Mouse (Mus musculus): ENCODE measurements at regions not wholly inside any gene's neighbourhood (a gene's known extent, or its start where the extent isn't known, plus 50 kb on each side); places are given as distances from the start of the nearest gene placed in this dataset.

DNA sequence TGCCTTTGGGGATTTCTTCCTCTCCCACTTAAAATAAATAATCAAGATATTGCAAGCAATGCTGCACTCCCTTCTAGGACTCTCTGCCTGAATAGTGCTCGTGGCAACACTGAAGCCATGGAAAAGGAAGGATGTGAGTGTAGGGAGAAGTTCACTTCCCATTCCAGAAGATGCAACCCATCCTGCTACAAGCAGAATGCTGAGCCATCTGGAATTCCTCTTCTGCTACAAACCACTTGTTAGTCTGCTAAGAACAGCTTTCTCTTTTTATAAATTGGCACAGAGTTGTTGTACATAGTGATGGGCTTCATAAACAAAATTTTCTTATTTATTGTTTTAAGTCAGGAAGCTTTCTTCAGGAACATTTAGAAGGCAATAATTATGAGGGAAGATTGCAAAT, 215.7 kb upstream of the Lmcd1 start:
- no peaks in the 10 kb centered on the region for H3K4me1 ChIP-seq (ENCODE audit: control insufficient read depth, insufficient read depth, low read length)
- H3K27me3 ChIP-seq (ENCODE audit: control insufficient read depth, insufficient read depth, low read length): no peaks in the 10 kb centered on the region
- H3K36me3 ChIP-seq (ENCODE audit: control insufficient read depth, insufficient read depth, low read length): no peaks in the 10 kb centered on the region
- 68% methylated on average over 1 of the region's 1 CpGs for WGBS
- no peak for ATAC-seq (ENCODE audit: low read depth)
- H3K9me3 ChIP-seq (ENCODE audit: control insufficient read depth, low read length): no peaks in the 10 kb centered on the region
- no peak overlapping the region for H3K9ac ChIP-seq (replicated peaks; ENCODE audit: low read depth, low read length)
- H3K4me2 ChIP-seq (ENCODE audit: low read depth, low read length): no peak overlapping the region
- H3K27ac ChIP-seq (ENCODE audit: low read depth, low read length): no peak overlapping the region
- H3K4me3 ChIP-seq (ENCODE audit: low read depth, low read length): no peak overlapping the region

DNA sequence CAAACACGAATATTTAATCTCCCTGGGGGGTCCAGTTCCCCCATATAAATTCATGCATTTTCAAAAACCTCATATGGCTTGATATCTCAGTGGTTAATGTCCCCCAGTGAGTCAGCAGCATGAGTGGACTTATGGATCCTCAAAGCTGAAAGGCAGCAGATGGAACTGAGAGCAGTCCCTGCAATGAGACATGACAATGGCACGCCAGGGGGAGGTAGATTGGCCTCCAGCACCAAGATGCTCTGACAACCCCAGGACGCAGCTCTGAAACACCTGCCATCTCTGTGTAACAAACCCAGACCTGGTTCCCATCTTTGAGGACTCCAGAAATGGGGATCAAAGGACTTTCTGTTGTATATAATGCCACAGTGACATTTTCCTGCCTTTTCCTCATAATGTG, 210.6 kb upstream of the Lmcd1 start:
- WGBS: 75% methylated on average over 3 of the region's 3 CpGs

GRCm38 (mm10) chr6:112090597-112090996, 183.0 kb upstream of the Lmcd1 start:
- no peaks in the 10 kb centered on the region for H3K4me1 ChIP-seq (ENCODE audit: control insufficient read depth, insufficient read depth, low read length)
- no peak overlapping the region for H3K9ac ChIP-seq (replicated peaks; ENCODE audit: low read depth, low read length)
- H3K36me3 ChIP-seq (ENCODE audit: control insufficient read depth, insufficient read depth, low read length): no peaks in the 10 kb centered on the region
- no peak overlapping the region for H3K27ac ChIP-seq (ENCODE audit: low read depth, low read length)
- H3K27me3 ChIP-seq (ENCODE audit: control insufficient read depth, insufficient read depth, low read length): no peaks in the 10 kb centered on the region
- no peak for ATAC-seq (ENCODE audit: low read depth)
- 94% methylated on average over 3 of the region's 3 CpGs for WGBS
- no peak overlapping the region for H3K4me3 ChIP-seq (ENCODE audit: low read depth, low read length)
- no peaks in the 10 kb centered on the region for H3K9me3 ChIP-seq (ENCODE audit: control insufficient read depth, low read length)
- no peak overlapping the region for H3K4me2 ChIP-seq (ENCODE audit: low read depth, low read length)

More for the DNA sequence above, 210.6 kb upstream of the Lmcd1 start:
- no peak overlapping the region for H3K4me3 ChIP-seq (ENCODE audit: low read depth, low read length)
- H3K27me3 ChIP-seq (ENCODE audit: control insufficient read depth, insufficient read depth, low read length): no peaks in the 10 kb centered on the region
- H3K4me2 ChIP-seq (ENCODE audit: low read depth, low read length): no peak overlapping the region
- H3K9ac ChIP-seq (replicated peaks; ENCODE audit: low read depth, low read length): no peak overlapping the region
- no peaks in the 10 kb centered on the region for H3K4me1 ChIP-seq (ENCODE audit: control insufficient read depth, insufficient read depth, low read length)
- no peak overlapping the region for H3K27ac ChIP-seq (ENCODE audit: low read depth, low read length)
- H3K9me3 ChIP-seq (ENCODE audit: control insufficient read depth, low read length): no peaks in the 10 kb centered on the region
- no peak for ATAC-seq (ENCODE audit: low read depth)
- no peaks in the 10 kb centered on the region for H3K36me3 ChIP-seq (ENCODE audit: control insufficient read depth, insufficient read depth, low read length)

- Histone ChIP-seq H3K27me3 (ENCODE audit: control insufficient read depth, insufficient read depth, low read length) (no peaks in the 10 kb centered on the region), H3K9me3 (ENCODE audit: control insufficient read depth, low read length) (no peaks in the 10 kb centered on the region), H3K4me1 (ENCODE audit: control insufficient read depth, insufficient read depth, low read length) (no peaks in the 10 kb centered on the region), H3K27ac (ENCODE audit: low read depth, low read length) (no peak overlapping the region), H3K9ac (replicated peaks; ENCODE audit: low read depth, low read length) (no peak overlapping the region), H3K36me3 (ENCODE audit: control insufficient read depth, insufficient read depth, low read length) (no peaks in the 10 kb centered on the region), H3K4me2 (ENCODE audit: low read depth, low read length) (no peak overlapping the region), H3K4me3 (ENCODE audit: low read depth, low read length) (no peak overlapping the region)
- peak; percentile 51; the same call in 1 of the 2 replicates for ATAC-seq (ENCODE audit: low read depth)
- WGBS: 56% methylated on average over 3 of the region's 3 CpGs
Observed at GRCm38 (mm10) chr6:112091125-112091763, 182.3 kb upstream of the Lmcd1 start.

DNA sequence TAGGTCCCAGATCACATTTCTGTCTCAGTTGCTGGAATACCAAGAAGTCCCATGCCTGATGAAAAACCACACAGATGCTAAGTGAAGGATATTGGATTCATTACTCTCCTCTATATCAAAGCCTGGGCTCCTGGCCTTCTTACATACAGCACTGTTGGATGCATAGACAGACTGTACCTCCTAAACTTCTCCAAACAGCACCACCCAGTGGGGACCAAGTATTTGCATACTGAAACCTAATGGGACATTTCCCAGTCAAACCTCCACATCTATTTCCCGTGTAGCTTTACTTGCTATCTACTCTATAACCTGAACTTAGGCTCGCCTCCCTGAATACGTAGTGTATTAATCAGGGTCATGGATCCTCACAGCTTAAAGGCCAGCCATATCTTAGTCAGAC, 180.3 kb upstream of the Lmcd1 start:
- H3K9ac ChIP-seq (replicated peaks; ENCODE audit: low read depth, low read length): no peak overlapping the region
- WGBS: 85% methylated on average over 3 of the region's 3 CpGs
- no peak overlapping the region for H3K27ac ChIP-seq (ENCODE audit: low read depth, low read length)
- no peak for ATAC-seq (ENCODE audit: low read depth)
- no peak overlapping the region for H3K4me3 ChIP-seq (ENCODE audit: low read depth, low read length)
- no peaks in the 10 kb centered on the region for H3K9me3 ChIP-seq (ENCODE audit: control insufficient read depth, low read length)
- H3K27me3 ChIP-seq (ENCODE audit: control insufficient read depth, insufficient read depth, low read length): no peaks in the 10 kb centered on the region
- H3K36me3 ChIP-seq (ENCODE audit: control insufficient read depth, insufficient read depth, low read length): no peaks in the 10 kb centered on the region
- no peaks in the 10 kb centered on the region for H3K4me1 ChIP-seq (ENCODE audit: control insufficient read depth, insufficient read depth, low read length)
- no peak overlapping the region for H3K4me2 ChIP-seq (ENCODE audit: low read depth, low read length)

- WGBS: 77% methylated on average over 3 of the region's 3 CpGs
- H3K27ac ChIP-seq (ENCODE audit: low read depth, low read length): no peak overlapping the region
- no peak overlapping the region for H3K9ac ChIP-seq (replicated peaks; ENCODE audit: low read depth, low read length)
- H3K4me2 ChIP-seq (ENCODE audit: low read depth, low read length): no peak overlapping the region
- ATAC-seq (ENCODE audit: low read depth): no peak
- no peaks in the 10 kb centered on the region for H3K4me1 ChIP-seq (ENCODE audit: control insufficient read depth, insufficient read depth, low read length)
- no peaks in the 10 kb centered on the region for H3K9me3 ChIP-seq (ENCODE audit: control insufficient read depth, low read length)
- no peaks in the 10 kb centered on the region for H3K27me3 ChIP-seq (ENCODE audit: control insufficient read depth, insufficient read depth, low read length)
- H3K36me3 ChIP-seq (ENCODE audit: control insufficient read depth, insufficient read depth, low read length): no peaks in the 10 kb centered on the region
- no peak overlapping the region for H3K4me3 ChIP-seq (ENCODE audit: low read depth, low read length)
Observed at GRCm38 (mm10) chr6:112097699-112098098, 175.9 kb upstream of the Lmcd1 start.

DNA sequence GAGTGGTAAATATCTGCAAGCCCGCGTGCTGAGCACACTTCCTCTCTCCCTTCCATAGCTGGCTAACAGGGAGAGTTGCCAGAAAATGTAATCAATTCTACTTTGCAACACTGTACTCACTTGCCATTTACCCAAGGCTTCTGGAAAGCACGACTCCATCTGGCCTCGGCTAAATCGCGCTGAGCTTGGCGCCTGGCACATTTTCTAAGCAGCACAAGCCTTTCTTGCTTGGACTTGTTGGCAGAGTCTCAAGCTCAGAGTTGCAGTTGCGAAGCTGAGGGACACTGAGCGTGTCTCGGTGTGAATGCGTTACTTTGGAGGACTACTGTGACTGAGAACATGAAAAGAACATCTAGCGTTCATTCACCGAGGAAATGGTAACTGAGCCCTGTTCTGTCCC, 164.9 kb upstream of the Lmcd1 start:
- H3K27ac ChIP-seq (ENCODE audit: low read depth, low read length): no peak overlapping the region
- no peak for ATAC-seq (ENCODE audit: low read depth)
- 91% methylated on average over 13 of the region's 13 CpGs for WGBS

DNA sequence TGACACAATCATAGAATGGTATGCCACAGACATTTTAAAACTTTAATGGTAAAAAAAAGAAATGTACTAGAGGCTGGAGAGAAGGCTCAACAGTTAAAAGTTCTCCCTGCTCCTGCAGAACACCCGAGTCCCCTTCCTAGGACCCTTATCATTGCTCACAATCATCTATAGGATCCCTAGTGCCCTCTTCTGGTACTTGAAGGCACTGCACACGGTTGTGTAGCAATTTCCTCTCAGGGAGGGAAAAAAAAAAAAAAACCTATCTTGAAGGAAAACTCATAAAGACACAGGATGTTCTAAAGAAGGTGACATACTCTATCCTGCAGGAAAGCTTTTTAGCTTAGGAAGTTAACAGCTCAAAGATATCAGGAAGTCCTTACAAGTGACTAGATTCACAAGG, 154.4 kb upstream of the Lmcd1 start:
- WGBS: 53% methylated on average over 2 of the region's 2 CpGs
- no peak for ATAC-seq (ENCODE audit: low read depth)
- H3K4me1 ChIP-seq (ENCODE audit: control insufficient read depth, insufficient read depth, low read length): no peaks in the 10 kb centered on the region
- H3K27ac ChIP-seq (ENCODE audit: low read depth, low read length): no peak overlapping the region
- no peak overlapping the region for H3K4me2 ChIP-seq (ENCODE audit: low read depth, low read length)
- H3K9me3 ChIP-seq (ENCODE audit: control insufficient read depth, low read length): no peaks in the 10 kb centered on the region
- H3K36me3 ChIP-seq (ENCODE audit: control insufficient read depth, insufficient read depth, low read length): no peaks in the 10 kb centered on the region
- no peak overlapping the region for H3K9ac ChIP-seq (replicated peaks; ENCODE audit: low read depth, low read length)
- H3K4me3 ChIP-seq (ENCODE audit: low read depth, low read length): no peak overlapping the region
- H3K27me3 ChIP-seq (ENCODE audit: control insufficient read depth, insufficient read depth, low read length): no peaks in the 10 kb centered on the region

More for the DNA sequence above, 164.9 kb upstream of the Lmcd1 start:
- H3K36me3 ChIP-seq (ENCODE audit: control insufficient read depth, insufficient read depth, low read length): no peaks in the 10 kb centered on the region
- H3K4me3 ChIP-seq (ENCODE audit: low read depth, low read length): no peak overlapping the region
- H3K27me3 ChIP-seq (ENCODE audit: control insufficient read depth, insufficient read depth, low read length): no peaks in the 10 kb centered on the region
- no peak overlapping the region for H3K4me2 ChIP-seq (ENCODE audit: low read depth, low read length)
- H3K9ac ChIP-seq (replicated peaks; ENCODE audit: low read depth, low read length): no peak overlapping the region
- H3K9me3 ChIP-seq (ENCODE audit: control insufficient read depth, low read length): no peaks in the 10 kb centered on the region
- H3K4me1 ChIP-seq (ENCODE audit: control insufficient read depth, insufficient read depth, low read length): no peaks in the 10 kb centered on the region

DNA sequence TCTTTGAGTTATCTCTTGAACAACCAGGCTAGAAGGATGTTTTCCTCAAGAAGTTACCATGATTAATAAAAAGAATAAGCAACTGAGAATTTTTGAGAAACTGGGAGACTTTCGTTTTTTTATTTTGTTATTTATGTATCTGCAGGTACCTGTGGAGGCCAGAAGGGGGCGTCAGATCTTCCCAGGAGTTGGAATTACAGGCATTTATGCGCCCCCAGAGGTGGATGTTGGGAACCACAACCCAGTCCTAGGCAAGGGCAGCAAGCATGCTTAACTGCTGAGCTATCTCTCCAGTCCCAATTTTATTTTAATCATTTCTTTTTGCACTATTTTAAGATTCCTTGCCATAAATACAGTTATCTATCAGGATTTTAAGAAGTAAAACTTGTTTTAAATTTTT, 140.0 kb upstream of the Lmcd1 start:
- no peaks in the 10 kb centered on the region for H3K36me3 ChIP-seq (ENCODE audit: control insufficient read depth, insufficient read depth, low read length)
- no peak overlapping the region for H3K4me2 ChIP-seq (ENCODE audit: low read depth, low read length)
- H3K4me3 ChIP-seq (ENCODE audit: low read depth, low read length): no peak overlapping the region
- ATAC-seq (ENCODE audit: low read depth): no peak
- H3K27ac ChIP-seq (ENCODE audit: low read depth, low read length): no peak overlapping the region
- 30% methylated on average over 3 of the region's 3 CpGs for WGBS
- no peaks in the 10 kb centered on the region for H3K4me1 ChIP-seq (ENCODE audit: control insufficient read depth, insufficient read depth, low read length)
- H3K27me3 ChIP-seq (ENCODE audit: control insufficient read depth, insufficient read depth, low read length): no peaks in the 10 kb centered on the region
- H3K9ac ChIP-seq (replicated peaks; ENCODE audit: low read depth, low read length): no peak overlapping the region
- H3K9me3 ChIP-seq (ENCODE audit: control insufficient read depth, low read length): no peaks in the 10 kb centered on the region
